Mouse (Mus musculus) bone marrow macrophage, adult 2 months (primary cell): ENCODE measurements around the gene Cntnap5c. TPM values are rescaled to one million over a fixed set of nuclear protein-coding genes. Genes with fewer than 3 reads are reported as not detected.
"Not testable (repeated sequence)": the region's sequence is repeated elsewhere in the genome, so short reads cannot be mapped to it uniquely, and the experiment has no call there.

ENCODE experiments used
- H3K27ac ChIP-seq: 2 replicates; pipeline ENCODE4 v1.5.1; 2012; ENCODE audit warnings: low read depth, low read length; ENCODE audit not compliant: insufficient read depth
- H3K4me1 ChIP-seq: 2 replicates; pipeline ENCODE4 v1.6.1; 2012; ENCODE audit warnings: low read length; ENCODE audit not compliant: control insufficient read depth, insufficient read depth
- H3K4me3 ChIP-seq: 2 replicates; pipeline ENCODE4 v1.5.1; 2012; ENCODE audit warnings: mild to moderate bottlenecking, low read length, moderate library complexity; ENCODE audit not compliant: insufficient read depth
- CTCF ChIP-seq: IDR thresholded peaks from 2 replicates; pipeline ENCODE4 v1.5.1; 2012; ENCODE audit warnings: low read depth, mild to moderate bottlenecking, low read length, moderate library complexity
- POLR2A ChIP-seq: IDR thresholded peaks from 2 replicates; pipeline ENCODE4 v1.6.1; 2012; ENCODE audit warnings: mild to moderate bottlenecking, low read depth, low read length, borderline replicate concordance
- polyA plus RNA-seq: library from polyadenylated mRNA; stranded (reverse); fragments of >200 nt; gene quantifications from 2 replicates; pipeline ENCODE4 v1.2.4, GENCODE M21; 2012; ENCODE audit not compliant: missing spikeins, insufficient read depth, insufficient read length

Gene Cntnap5c
- polyA plus RNA-seq, 1 experiment, result not detected

- Histone ChIP-seq H3K27ac (no peak overlapping the region), H3K4me3 (no peak overlapping the region), H3K4me1 (no peaks in the 10 kb centered on the region)
- TF ChIP-seq POLR2A (no peak), CTCF (no peak)
These were observed 31.8 kb downstream of the Cntnap5c start for GRCm38 (mm10) chr17:57801180-57801579.

DNA sequence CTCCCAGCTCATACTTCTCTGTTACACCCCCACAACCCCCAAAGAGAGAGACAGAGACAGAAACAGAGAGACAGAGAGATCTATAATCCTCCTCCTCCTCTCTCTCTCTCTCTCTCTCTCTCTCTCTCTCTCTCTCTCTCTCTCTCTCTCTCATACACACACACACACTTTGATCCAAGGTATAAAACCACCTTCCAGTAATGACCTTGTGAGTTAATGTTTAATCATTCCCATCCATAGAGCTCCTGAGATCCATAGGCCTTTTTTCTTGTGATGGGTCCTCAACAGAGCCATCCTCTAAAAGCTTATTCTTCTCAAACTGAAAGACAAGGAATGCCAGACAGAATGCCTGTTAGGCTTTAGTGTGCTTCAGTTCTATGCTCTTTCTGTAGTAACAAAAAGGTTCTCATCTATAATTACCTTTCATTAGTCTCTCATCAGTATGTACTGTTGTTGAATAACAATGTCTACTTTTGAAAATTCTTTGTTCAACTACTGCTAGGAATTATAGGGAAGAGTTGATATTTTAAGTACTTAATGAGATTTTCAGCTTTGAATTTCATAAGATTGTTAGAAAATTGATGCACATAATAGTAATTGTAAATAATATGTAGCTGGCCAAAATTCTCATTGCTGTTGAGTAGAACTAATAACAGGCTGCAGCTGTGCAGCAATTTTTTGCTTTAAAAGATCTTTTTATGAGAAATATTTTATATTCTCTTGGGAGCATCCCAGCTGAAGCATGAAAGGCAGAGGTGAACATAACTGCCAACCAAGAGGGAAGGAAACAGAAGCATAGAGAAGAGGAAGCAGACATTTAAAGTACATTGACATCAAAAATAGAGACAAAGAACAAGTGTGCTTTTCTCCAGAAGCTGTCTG lies 68.0 kb downstream of the Cntnap5c start:
- TF ChIP-seq CTCF (no peak), POLR2A (no peak)
- Histone ChIP-seq H3K4me3 (no peak overlapping the region), H3K4me1 (no peaks in the 10 kb centered on the region), H3K27ac (no peak overlapping the region)

DNA sequence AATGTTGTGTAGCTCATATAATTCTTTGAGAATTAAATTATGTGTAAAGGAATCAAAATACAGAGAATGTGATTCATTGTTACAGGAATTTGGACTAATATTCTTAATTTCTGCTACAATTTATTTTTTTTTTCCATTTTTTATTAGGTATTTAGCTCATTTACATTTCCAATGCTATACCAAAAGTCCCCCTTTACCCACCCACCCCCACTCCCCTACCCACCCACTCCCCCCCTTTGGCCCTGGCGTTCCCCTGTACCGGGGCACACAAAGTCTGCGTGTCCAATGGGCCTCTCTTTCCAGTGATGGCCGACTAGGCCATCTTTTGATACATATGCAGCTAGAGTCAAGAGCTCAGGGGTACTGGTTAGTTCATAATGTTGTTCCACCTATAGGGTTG lies 86.4 kb downstream of the Cntnap5c start:
- not testable (repeated sequence) for H3K27ac ChIP-seq, H3K4me1 ChIP-seq, H3K4me3 ChIP-seq

DNA sequence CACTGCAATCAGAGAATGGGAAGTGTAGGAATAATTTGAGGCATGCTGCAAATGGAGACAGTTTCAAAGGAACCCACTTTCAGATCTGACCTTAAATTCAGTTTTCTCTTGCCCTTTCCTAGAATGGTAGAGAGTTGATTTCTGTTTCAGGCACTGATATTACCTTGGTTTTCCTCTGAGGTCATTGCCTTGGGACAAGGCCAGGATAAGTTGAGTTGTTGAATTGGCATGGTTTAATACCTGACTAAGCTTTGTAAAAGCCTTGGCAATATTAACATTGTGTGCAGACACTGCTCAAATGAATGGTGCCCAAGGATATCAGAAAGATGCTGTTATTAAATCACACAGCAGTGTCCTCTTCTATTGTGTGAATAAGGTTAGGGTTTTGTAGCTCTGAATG lies 96.6 kb downstream of the Cntnap5c start:
- TF ChIP-seq POLR2A (no peak), CTCF (no peak)
- Histone ChIP-seq H3K27ac (no peak overlapping the region), H3K4me1 (no peaks in the 10 kb centered on the region), H3K4me3 (no peak overlapping the region)

DNA sequence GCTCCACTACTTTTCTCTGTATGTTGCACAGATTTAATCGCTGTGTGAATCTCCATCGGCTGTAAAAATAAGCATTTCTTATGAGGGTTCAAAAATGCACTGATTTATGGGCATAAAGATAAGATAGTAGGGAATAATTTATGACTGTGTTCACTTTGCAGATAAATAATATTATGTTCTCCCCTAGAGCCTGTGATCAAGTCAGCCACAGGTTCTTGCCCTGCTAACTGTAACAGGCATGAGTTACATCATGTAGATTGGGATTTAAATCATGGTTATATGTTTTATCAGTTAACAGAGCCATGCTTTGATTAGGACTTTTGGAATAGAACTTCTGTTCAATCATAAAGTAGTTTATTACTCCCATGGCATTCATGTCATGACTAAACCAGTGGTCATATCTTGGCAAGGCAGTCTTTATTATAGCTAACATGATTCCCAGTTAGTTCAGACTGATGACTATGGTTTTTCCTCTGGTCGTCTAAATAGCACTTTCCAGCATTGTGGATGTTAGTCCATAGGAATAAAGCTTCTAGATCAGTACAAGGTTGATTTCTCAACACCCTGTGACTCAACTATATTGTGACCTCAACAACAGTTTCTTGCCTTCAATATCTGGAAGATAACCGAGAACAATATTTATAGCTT lies 118.5 kb downstream of the Cntnap5c start:
- Histone ChIP-seq H3K27ac (no peak overlapping the region), H3K4me1 (no peaks in the 10 kb centered on the region), H3K4me3 (no peak overlapping the region)
- TF ChIP-seq CTCF, result no peak

- no peak overlapping the region for H3K4me3 ChIP-seq
- no peak overlapping the region for H3K27ac ChIP-seq
- TF ChIP-seq CTCF (no peak), POLR2A (no peak)
These were observed 142.5 kb downstream of the Cntnap5c start for GRCm38 (mm10) chr17:57911770-57912293.

GRCm38 (mm10) chr17:57984230-57984629 lies 214.9 kb downstream of the Cntnap5c start:
- no peak for TF ChIP-seq POLR2A
- Histone ChIP-seq H3K4me3 (no peak overlapping the region), H3K27ac (no peak overlapping the region), H3K4me1 (no peaks in the 10 kb centered on the region)

More at GRCm38 (mm10) chr17:57911770-57912293, 142.5 kb downstream of the Cntnap5c start:
- H3K4me1 ChIP-seq, result no peaks in the 10 kb centered on the region

- Histone ChIP-seq H3K4me1 (no peaks in the 10 kb centered on the region), H3K4me3 (no peak overlapping the region), H3K27ac (no peak overlapping the region)
- TF ChIP-seq POLR2A (no peak), CTCF (no peak)
These were observed 219.1 kb downstream of the Cntnap5c start for GRCm38 (mm10) chr17:57988420-57988819.

GRCm38 (mm10) chr17:57996461-57996860 lies 227.1 kb downstream of the Cntnap5c start:
- no peak overlapping the region for H3K27ac ChIP-seq
- TF ChIP-seq POLR2A, result no peak
- no peak for TF ChIP-seq CTCF
- H3K4me1 ChIP-seq, result no peaks in the 10 kb centered on the region
- no peak overlapping the region for H3K4me3 ChIP-seq

DNA sequence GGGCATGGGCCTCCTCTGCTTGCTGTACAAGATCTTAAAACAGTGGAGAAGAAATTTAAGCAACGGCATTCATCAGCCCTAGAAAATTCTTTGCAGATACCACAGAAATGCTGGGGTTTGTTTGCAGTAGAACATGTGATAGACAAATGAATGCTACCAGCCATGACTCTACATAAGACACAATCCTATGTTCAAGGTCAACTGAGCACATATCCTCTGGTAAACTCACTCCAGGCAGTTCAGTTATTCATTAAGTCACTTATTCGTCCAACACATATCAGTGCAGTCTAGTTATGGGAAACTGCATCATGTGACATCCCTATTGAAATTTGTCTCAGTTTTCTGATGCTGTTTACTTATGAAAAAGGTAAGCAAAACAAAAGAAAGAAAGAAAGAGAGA lies 229.7 kb downstream of the Cntnap5c start:
- Histone ChIP-seq H3K27ac (no peak overlapping the region), H3K4me1 (no peaks in the 10 kb centered on the region), H3K4me3 (no peak overlapping the region)
- no peak for TF ChIP-seq POLR2A
- TF ChIP-seq CTCF, result no peak
